Mouse (Mus musculus) ovary, adult 18-20 months (tissue): ENCODE data around the gene Snip1.

Experiments used
- DNase-seq: peaks from one replicate; pipeline ENCODE4 v3.0.0; 2022; ENCODE audit warnings: low spot score, mixed read lengths

Snip1 gene

DNA sequence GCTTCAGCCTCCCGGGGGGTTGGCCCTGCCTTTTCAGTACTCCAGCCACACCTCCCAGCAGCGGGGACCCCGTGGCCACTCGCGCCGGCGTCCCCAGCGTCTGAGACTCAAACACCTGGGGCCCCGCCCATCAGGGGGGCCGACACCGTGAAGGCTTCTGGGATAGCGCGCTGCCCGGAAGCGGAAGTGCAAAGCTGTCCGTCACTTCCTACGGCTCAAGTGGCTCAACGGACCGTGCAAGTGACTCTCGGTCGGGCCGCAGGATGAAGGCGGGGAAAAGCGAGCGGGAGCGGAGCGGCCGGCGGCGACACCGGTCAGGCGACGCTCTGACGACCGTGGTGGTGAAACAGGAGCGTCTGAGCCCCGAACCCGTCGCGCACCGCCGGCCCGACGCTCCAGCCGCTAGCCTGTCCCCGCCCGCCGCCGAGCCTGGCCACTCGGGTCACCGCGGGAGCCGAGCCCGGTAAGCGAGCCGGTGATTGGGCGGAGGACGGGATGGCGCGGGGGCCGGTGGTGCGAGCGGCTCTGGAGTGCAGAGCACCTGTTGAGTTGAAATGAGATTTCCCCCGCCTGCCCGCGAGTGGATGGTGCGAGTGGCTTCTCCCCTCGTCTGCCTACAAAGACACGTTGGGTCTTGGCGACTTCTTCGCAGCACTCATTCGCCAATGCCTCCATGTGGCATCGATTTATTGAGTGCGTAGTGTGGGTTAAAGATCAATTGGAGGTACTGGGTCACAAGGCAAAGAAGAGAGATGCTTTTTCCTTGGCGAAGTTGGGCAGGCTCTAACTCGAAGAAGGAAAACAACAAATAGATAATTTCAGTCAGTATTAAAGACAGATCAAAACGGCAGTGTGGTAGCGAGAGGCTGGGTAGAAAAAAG lies at the start of gene Snip1:
Gene Snip1 (plus strand): TSS at position 183 of the 881 bp plus-strand sequence.
- peak; percentile 87 for DNase-seq

DNA sequence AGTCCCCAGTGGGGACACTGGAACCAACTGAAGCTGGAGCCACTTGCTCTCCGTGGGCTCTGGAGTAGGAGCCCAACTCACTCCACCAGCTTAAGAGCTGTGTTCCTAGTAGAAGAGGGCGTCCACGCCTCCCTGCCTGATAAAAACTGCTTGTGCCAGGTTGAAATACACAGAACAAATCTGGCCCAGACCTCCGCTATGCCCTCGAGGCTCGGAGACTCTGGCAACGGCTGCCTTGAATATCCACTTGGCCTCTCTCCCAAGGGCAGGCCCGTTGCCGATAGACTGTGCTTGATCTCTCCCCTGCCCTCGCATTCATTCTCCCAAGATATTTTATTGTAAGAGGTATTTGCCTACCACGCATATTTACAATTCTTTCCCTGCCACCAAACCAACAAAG lies 49.0 kb upstream of the Snip1 start:
- DNase-seq = peak; percentile 86

GRCm38 (mm10) chr4:125020780-125021538 lies 45.5 kb upstream of the Snip1 start:
- DNase-seq = no peak

- peak; percentile 85 for DNase-seq
These were observed 36.4 kb upstream of the Snip1 start for GRCm38 (mm10) chr4:125029891-125030614.

DNA sequence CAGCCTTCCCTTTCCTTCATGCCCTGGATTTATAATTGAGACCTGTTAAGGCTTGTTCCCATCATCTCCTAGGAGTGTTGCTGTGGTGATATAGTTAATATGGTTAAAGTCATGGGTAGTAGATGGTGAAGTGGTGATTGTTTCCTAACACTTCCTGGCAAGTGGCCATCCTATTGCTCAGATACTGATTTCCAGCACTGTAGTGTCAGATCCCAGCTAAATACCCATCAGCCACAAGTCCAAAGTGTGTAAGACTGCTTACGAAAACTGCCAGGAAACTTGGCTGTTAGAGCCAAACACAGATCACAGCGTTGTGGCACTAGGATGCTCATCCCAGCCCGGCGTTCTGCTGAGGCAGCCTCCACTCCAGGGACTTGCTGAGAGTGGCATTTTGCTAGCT lies 32.1 kb upstream of the Snip1 start:
- no peak for DNase-seq

DNA sequence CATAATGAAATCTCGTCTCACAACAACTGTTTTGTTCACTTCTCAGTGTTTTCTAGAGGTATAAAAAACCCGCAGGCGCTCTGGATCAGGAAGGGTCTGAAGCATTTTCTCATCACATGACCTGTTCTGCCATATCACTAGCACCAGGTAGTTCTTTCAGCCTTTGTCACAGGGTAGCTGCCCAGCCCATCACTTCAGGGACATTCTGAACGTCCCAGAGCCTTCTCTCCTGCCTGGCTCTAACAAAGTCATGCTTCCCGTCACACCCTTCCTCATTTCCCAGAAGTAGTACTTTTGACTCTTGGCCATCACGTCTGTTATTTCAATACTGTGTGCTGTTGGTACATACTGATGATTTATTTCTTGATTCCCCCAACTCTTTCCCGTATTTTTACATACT lies 22.0 kb upstream of the Snip1 start:
- DNase-seq = no peak

- DNase-seq = no peak
These were observed 11.1 kb upstream of the Snip1 start for GRCm38 (mm10) chr4:125055385-125055784.

DNA sequence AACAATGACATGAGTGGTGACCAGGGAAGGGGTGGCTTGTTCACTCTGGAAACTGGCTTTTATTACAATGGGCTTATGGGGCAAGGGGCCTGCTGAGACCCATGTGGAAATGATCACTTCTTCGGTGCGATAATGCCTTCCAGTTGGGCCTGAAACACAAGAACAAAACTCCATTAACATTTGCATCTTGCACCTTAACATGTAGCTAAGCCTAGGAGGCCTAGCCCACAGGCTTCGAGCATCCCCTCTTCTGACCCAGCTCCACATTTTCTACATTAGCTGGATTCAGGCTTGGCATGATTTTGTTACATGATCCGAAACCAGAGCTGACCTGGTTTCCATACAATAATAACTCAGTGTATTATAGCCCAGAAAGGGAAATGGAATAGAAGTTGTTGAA lies 10.0 kb upstream of the Snip1 start:
- DNase-seq = no peak

- no peak for DNase-seq
These were observed 9.2 kb upstream of the Snip1 start for GRCm38 (mm10) chr4:125057273-125057672.

GRCm38 (mm10) chr4:125058033-125058432 lies 8.4 kb upstream of the Snip1 start:
- no peak for DNase-seq

- peak; percentile 45 for DNase-seq
These were observed 7.4 kb upstream of the Snip1 start for GRCm38 (mm10) chr4:125059025-125059424.

- no peak for DNase-seq
These were observed 2.6 kb upstream of the Snip1 start for GRCm38 (mm10) chr4:125063829-125064228.

- peak; percentile 43 for DNase-seq
These were observed 760 bp upstream of the Snip1 start, which contains the start of gene Dnali1 for GRCm38 (mm10) chr4:125065517-125066307. Dnali1 (minus strand) TSS chr4:125065703.

- DNase-seq = no peak
These were observed 11.2 kb downstream of the Snip1 start for GRCm38 (mm10) chr4:125077700-125078099.

- DNase-seq = no peak
These were observed 12.2 kb downstream of the Snip1 start for GRCm38 (mm10) chr4:125078698-125079097.

DNA sequence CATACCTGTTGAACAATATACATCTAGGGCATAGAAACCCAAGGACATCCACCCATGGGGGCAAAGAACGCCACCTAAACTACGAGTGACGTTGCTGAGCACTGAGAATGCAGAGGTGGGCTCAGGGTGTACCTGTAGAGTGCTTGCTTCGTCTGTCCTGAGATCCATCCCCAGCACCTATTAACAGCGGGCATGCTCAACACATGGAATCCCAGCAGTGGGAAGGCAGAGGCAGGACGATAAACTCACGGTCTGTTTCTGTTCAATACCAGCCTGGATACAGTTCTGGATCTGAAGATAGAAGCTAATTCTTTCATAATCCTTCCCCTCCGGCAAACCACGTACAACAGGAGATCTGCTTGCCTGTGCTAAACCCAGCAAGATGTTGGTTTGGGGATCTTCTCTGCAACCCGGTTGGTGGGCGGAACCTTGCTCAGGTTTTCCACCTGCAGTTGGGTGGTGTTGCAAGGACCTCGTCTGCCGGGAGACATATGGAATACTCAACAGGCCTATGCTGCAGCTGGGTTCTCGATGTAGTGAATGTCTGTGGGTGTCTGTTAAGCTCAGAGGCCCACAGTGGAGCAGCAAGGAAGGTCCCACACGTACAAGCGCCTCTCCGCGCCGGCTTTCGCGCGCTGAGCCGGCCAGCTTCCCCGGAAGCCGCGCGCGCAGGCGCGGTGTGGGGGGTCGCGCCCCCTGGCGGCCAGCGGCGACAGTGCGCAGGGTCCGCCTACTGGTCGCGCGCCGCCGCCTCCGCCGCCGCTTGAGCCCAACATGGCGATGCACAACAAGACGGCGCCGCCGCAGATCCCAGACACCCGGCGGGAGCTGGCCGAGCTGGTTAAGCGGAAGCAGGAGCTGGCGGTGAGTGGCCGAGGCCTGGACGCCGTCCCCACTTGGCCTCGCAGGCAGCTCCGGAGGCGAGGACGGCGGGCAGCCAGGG lies 18.2 kb downstream of the Snip1 start, which contains the start of gene Meaf6:
Gene Meaf6 (plus strand): TSS at position 732 of the 943 bp plus-strand sequence.
- DNase-seq = peak; percentile 75

DNA sequence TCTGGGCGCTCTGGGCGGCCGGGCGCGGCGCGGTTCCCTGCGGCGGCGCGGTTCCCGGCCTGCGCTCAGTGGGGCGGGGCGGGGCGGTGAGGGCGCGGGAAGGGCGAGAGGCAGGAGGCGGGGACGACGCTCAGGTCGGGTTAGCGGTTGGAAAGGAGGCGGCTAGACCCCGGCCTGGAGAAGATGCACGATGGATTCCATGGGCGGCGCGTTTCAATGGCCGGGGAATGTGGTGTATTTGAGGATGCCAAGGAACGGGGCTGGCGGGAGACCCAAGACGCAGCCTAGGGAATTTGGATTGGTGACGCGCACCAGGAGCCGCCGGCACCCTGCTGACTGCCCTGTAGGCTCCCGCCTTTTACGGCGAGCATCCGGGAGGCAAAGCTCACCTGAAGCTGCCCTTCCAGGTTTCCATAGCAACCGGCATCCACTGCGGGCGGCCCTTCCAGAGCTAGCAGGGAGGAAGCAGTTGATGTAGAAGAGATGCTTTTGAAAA lies 18.9 kb downstream of the Snip1 start:
- DNase-seq = peak; percentile 53

DNA sequence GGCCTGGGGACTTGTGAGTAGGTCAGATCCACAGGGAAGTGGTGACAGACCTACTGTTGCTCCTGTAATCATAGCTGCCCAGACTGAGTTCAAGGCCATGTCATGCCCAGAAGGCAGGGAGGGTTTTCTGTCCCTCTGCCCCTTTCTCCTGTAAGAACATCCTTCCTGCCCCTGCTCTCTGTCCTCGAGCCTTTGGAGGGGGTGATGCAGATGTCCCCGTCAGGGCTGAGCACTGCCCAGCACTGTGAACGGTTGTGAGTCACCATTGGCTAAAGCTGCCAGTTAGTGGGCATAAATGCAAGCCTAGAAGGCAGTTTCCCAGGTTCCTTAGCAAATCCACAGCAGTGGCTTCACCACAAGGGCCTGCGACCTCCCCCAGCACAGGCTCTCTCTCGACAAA lies 26.6 kb downstream of the Snip1 start:
- no peak for DNase-seq

- DNase-seq = no peak
These were observed 29.6 kb downstream of the Snip1 start for GRCm38 (mm10) chr4:125096066-125096465.

- DNase-seq = no peak
These were observed 30.9 kb downstream of the Snip1 start for GRCm38 (mm10) chr4:125097412-125097811.
